Mouse (Mus musculus) MEL (cell line): ENCODE data around the gene Vmn2r118.

Source experiments
- KAT2A ChIP-seq: conservative IDR thresholded peaks from 2 replicates; pipeline ENCODE4 v1.6.1; 2012; ENCODE audit warnings: low read depth, low read length, improper control_type of control experiment, inconsistent platforms
- MAFK ChIP-seq: IDR thresholded peaks from 2 replicates; pipeline ENCODE4 v1.6.1; 2011; ENCODE audit warnings: low read depth, mild to moderate bottlenecking, low read length, improper control_type of control experiment, borderline replicate concordance

DNA sequence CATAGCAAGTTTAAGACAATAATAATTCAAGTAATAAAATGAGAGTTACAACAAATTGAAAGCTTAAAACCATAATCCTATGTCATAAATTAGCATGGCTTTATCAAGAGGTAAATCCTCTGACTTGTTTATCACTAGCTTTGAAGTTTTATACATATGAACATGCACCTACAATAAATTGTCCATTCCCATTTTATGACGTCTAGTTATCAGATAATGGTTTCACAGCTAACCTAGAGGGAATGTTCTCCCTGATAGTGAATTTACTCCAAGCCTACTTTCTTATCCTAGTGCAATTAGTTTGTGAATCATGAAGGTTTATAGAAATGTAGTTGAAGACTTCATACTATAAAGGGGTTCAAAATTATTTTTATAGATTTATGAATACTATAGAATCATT is 34.2 kb downstream of the Vmn2r118 start:
- no peak for TF ChIP-seq KAT2A
- no peak for TF ChIP-seq MAFK
